In the genomic region with DNA sequence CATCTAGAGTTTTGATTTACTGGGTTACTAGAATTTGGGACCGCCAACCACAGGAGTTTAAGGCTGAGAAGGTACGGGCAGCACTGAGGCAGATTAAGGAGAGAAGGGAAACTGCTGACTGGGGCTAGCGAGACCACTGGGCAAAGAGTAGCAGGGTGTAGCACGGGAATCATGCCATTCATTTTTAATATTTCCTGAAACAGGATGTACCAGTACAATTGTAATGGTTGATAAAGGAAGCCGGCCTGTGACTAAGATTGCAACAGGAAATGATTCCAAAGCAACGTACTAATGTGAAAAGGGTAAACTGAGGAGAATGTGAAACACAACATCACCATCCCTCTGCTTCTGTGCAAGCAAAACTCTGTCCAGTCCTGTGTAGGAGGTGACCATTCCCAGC, we compare ENCODE assay signal across 26 mouse cellular contexts.
A peak's percentile ranks its signal among the peaks of the same experiment; 100 is the strongest.
DNase-seq lines count a peak whose midpoint lies in the region; ATAC-seq and TF ChIP-seq lines count a peak whose summit lies in the region.
"Had no signal": no experiment of that assay in that cellular context is flagged by ENCODE, and none has a peak within 500 bp of the region (broad histone marks: within the 10 kb centered on the region; RNA-seq: fewer than 3 reads in every experiment).

No protein-coding gene starts in this region.

- WGBS in heart, adult 2 months = 58% methylated on average over 6 of the region's 6 CpGs
- 76% methylated on average over 6 of the region's 6 CpGs for WGBS in kidney, embryonic 16.5 days
- WGBS in lung, postnatal 0 days = 70% methylated on average over 6 of the region's 6 CpGs

- H3K79me2 ChIP-seq in heart, adult 2 months (replicated peaks; ENCODE audit: control insufficient read depth, insufficient read depth, low read length) = no peaks in the 10 kb centered on the region

- H3K4me3 ChIP-seq in heart, adult 2 months = no peak overlapping the region
- no peak overlapping the region for H3K4me3 ChIP-seq in kidney, embryonic 16.5 days (ENCODE audit: low read length)
- no peak overlapping the region for H3K4me3 ChIP-seq in lung, postnatal 0 days (ENCODE audit: low read depth, low read length)
- H3K4me3 ChIP-seq: forebrain, embryonic 10.5 days; heart, embryonic 13.5 days; limb, embryonic 12.5 days; lung, embryonic 15.5 days; midbrain, embryonic 13.5 days had no signal

- TF ChIP-seq CTCF in heart, adult 2 months (IDR thresholded peaks at IDR 0.05) = no peak
- TF ChIP-seq CTCF in lung, postnatal 0 days (IDR thresholded peaks at IDR 0.05) = no peak

- no peaks in the 10 kb centered on the region for H3K9me3 ChIP-seq in kidney, embryonic 16.5 days (ENCODE audit: low read length)
- H3K9me3 ChIP-seq in lung, postnatal 0 days (ENCODE audit: low read length) = no peaks in the 10 kb centered on the region
- H3K9me3 ChIP-seq: forebrain, embryonic 10.5 days; G1E; heart, embryonic 13.5 days; limb, embryonic 12.5 days; lung, embryonic 15.5 days; midbrain, embryonic 13.5 days had no signal

- ATAC-seq in kidney, embryonic 16.5 days (ENCODE audit: low FRiP score, low TSS enrichment) = no peak
- ATAC-seq in lung, postnatal 0 days = peak; percentile 75
- ATAC-seq in megakaryocyte-erythroid progenitor cell, adult 5-6 weeks (replicated peaks; ENCODE audit: low FRiP score, low TSS enrichment, poor library complexity, severe bottlenecking) = no peak
- ATAC-seq: forebrain, embryonic 16.5 days; inflammation-experienced regulatory T-cells, adult 6 months; midbrain, embryonic 13.5 days; Patski had no signal

- H3K4me1 ChIP-seq in heart, adult 2 months (ENCODE audit: control insufficient read depth, insufficient read depth, low read length) = no peaks in the 10 kb centered on the region
- no peaks in the 10 kb centered on the region for H3K4me1 ChIP-seq in kidney, embryonic 16.5 days (ENCODE audit: insufficient read depth, low read length)
- H3K4me1 ChIP-seq in lung, postnatal 0 days (ENCODE audit: insufficient read depth, low read depth, low read length) = no peaks in the 10 kb centered on the region
- H3K4me1 ChIP-seq: forebrain, embryonic 10.5 days; limb, embryonic 12.5 days; lung, embryonic 15.5 days; midbrain, embryonic 13.5 days had no signal

- TF ChIP-seq POLR2A in heart, adult 2 months (IDR thresholded peaks at IDR 0.05; ENCODE audit: insufficient read depth, low read depth, low read length) = no peak

- no peak overlapping the region for H3K9ac ChIP-seq in heart, adult 2 months (ENCODE audit: low read depth, low read length)
- H3K9ac ChIP-seq in kidney, embryonic 16.5 days (replicated peaks; ENCODE audit: low read length) = no peak overlapping the region
- H3K9ac ChIP-seq in lung, postnatal 0 days (replicated peaks; ENCODE audit: low read depth) = no peak overlapping the region
- H3K9ac ChIP-seq: heart, embryonic 13.5 days; hindbrain, embryonic 14.5 days; limb, embryonic 12.5 days; lung, embryonic 15.5 days; midbrain, embryonic 13.5 days had no signal

- peak in 1 of 2 experiments; percentile 15 for DNase-seq in heart, adult 2 months
- no peak for DNase-seq in heart, postnatal 36 days
- DNase-seq in kidney, postnatal 10 days = peak; percentile 5
- DNase-seq in lung, postnatal 0 days (ENCODE audit: low spot score) = peak; percentile 28
- no peak for DNase-seq in adrenal gland, postnatal 4 days (ENCODE audit: low spot score in 2 of 2)
- DNase-seq: B cell, adult 2 months; cerebellum, adult 18-20 months; cerebellum, postnatal 14 days; gastrocnemius, postnatal 14 days; heart, postnatal 4 days; right cerebral cortex, postnatal 14 days; spleen, adult 18-20 months had no signal

- peak overlapping the region; percentile 38 for H3K27ac ChIP-seq in heart, adult 2 months
- H3K27ac ChIP-seq in kidney, embryonic 16.5 days (ENCODE audit: low read length) = no peak overlapping the region
- H3K27ac ChIP-seq in lung, postnatal 0 days (ENCODE audit: low read length) = no peak overlapping the region
- H3K27ac ChIP-seq: forebrain, embryonic 10.5 days; heart, embryonic 13.5 days; hindbrain, embryonic 14.5 days; limb, embryonic 12.5 days; lung, embryonic 15.5 days; midbrain, embryonic 13.5 days had no signal

- no peaks in the 10 kb centered on the region for H3K36me3 ChIP-seq in heart, adult 2 months (ENCODE audit: control insufficient read depth, insufficient read depth, low read length)
- H3K36me3 ChIP-seq in kidney, embryonic 16.5 days (ENCODE audit: insufficient read depth, low read length) = no peaks in the 10 kb centered on the region
- no peaks in the 10 kb centered on the region for H3K36me3 ChIP-seq in lung, postnatal 0 days (ENCODE audit: insufficient read depth, low read length)
- H3K36me3 ChIP-seq: forebrain, embryonic 10.5 days; G1E; heart, embryonic 13.5 days; limb, embryonic 12.5 days; lung, embryonic 15.5 days; midbrain, embryonic 13.5 days had no signal

- H3K27me3 ChIP-seq in heart, adult 2 months (ENCODE audit: control insufficient read depth, insufficient read depth, low read length) = no peaks in the 10 kb centered on the region
- H3K27me3 ChIP-seq in kidney, embryonic 16.5 days (ENCODE audit: insufficient read depth, low read length) = no peaks in the 10 kb centered on the region
- no peaks in the 10 kb centered on the region for H3K27me3 ChIP-seq in lung, postnatal 0 days (replicated peaks; ENCODE audit: insufficient read depth, low read length)
- H3K27me3 ChIP-seq: CH12.LX; heart, embryonic 13.5 days; limb, embryonic 12.5 days; lung, embryonic 15.5 days; midbrain, embryonic 13.5 days had no signal

- intact Hi-C loops in heart, adult 2 months (cut with DNase I) = loop anchor here (5.0 kb wide), 1 partner anchor 48 kb away; no protein-coding TSS in a partner anchor
- intact Hi-C loops in heart, postnatal 36 days (cut with DNase I) = no loop called here

- no peak overlapping the region for H3K4me2 ChIP-seq in kidney, embryonic 16.5 days (replicated peaks; ENCODE audit: low read depth, low read length)
- no peak overlapping the region for H3K4me2 ChIP-seq in lung, postnatal 0 days (replicated peaks; ENCODE audit: low read depth, low read length)
- H3K4me2 ChIP-seq: heart, embryonic 13.5 days; hindbrain, embryonic 14.5 days; limb, embryonic 12.5 days; liver, embryonic 11.5 days; lung, embryonic 15.5 days; midbrain, embryonic 13.5 days had no signal

- no peak for TF ChIP-seq EP300 in heart, adult 2 months (IDR thresholded peaks at IDR 0.05; ENCODE audit: insufficient read depth, low read depth, low read length)
- TF ChIP-seq EP300 in lung, postnatal 0 days (IDR thresholded peaks at IDR 0.05) = peak; percentile 85

Comparison
In these comparisons a context has a peak if more than half of its experiments do, and no peak if none do; other contexts are left out.
1. DNase-seq: peak in kidney, postnatal 10 days (single experiment) and lung, postnatal 0 days (single experiment); none in heart, postnatal 36 days (0 of 2) and adrenal gland, postnatal 4 days (0 of 2).